Mouse (Mus musculus) left cerebral cortex, adult 2 months (tissue): ENCODE data around the gene Ap5z1. TPM values are rescaled to one million over a fixed set of nuclear protein-coding genes. Genes with fewer than 3 reads are reported as not detected.
A peak's percentile ranks its signal among the peaks of the same experiment; 100 is the strongest.

ENCODE experiments used
- DNase-seq, 2 experiments: peaks; one replicate each; pipeline ENCODE4 v3.0.0; 2021 to 2022; ENCODE audit warnings: low spot score in 2 of 2, mixed read lengths in 1 of 2; ENCODE audit errors: extremely low spot score in 1 of 2
- H3K27ac ChIP-seq: fragments of 200-600 bp; 2 replicates; pipeline ENCODE4 v1.8.1; 2022
- H3K4me3 ChIP-seq: fragments of 200-600 bp; 2 replicates; pipeline ENCODE4 v1.8.1; 2022
- CTCF ChIP-seq: fragments of 200-600 bp; IDR thresholded peaks from 2 replicates; pipeline ENCODE4 v1.8.1; 2022; ENCODE audit warnings: antibody characterized with exemption, mild to moderate bottlenecking, moderate library complexity
- intact Hi-C: fragments of 180-260 bp; cut with DNase I; formaldehyde crosslinking; loops from one replicate; pipeline ENCODE4 v1.15.1; 2025
- total RNA-seq, 2 experiments: library from RNA; stranded (reverse); gene quantifications; 2 replicates each; pipeline ENCODE4 v1.2.3; 2021

Gene Ap5z1
- total RNA-seq, 2 experiments from 2014 or later, result 22.2 to 22.6 TPM

DNA sequence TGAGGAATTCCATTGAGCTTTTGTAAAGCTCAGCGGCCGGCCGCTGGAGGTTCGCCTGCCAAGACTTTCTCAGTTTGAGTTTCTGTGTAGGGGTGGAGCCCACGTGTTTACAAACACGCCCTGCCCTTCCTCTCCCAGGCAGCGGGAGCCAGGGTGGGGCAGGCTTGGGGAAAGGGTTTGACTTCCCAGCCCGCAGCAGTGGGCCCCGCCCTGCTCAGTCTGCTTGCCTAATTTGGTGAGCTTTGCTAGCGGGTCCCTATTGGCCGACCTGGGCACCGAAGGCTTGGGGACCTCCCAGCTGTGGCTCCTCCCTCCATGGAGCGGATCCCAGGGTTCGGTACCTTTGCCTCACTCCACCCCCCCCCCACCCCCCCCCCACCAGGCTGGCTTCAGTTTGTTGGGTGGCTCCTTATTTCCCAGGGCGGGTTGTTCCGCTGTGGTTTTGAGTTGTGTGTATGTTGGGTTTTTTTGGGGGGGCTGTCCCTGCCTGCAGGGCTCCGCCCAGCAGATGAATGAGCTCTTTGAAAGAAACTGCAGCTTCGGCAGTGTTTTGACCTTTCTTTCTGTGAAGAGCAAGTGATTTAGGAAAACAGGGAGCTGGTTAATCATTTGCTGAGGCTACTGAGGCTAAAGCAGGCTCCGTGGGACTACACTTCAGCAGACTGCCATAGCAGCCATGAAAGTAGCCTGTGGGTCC, 23.1 kb upstream of the Ap5z1 start:
- H3K4me3 ChIP-seq, result peak overlapping the region; percentile 26
- peak in 1 of 2 experiments; percentile 67 for DNase-seq
- H3K27ac ChIP-seq, result peak overlapping the region; percentile 79
- intact Hi-C loops, result loop anchor here (2.0 kb wide), 1 partner anchor 74 kb away; no protein-coding TSS in a partner anchor
- TF ChIP-seq CTCF, result no peak; the same call in 1 of the 2 replicates

GRCm38 (mm10) chr5:142441332-142442044, 22.3 kb upstream of the Ap5z1 start:
- TF ChIP-seq CTCF, result no peak
- H3K27ac ChIP-seq, result peak overlapping the region; percentile 66; the same call in 1 of the 2 replicates
- intact Hi-C loops, result loop anchor here (2.0 kb wide), 1 partner anchor 75 kb away; no protein-coding TSS in a partner anchor
- DNase-seq, result no peak
- no peak overlapping the region; the same call in 1 of the 2 replicates for H3K4me3 ChIP-seq

DNA sequence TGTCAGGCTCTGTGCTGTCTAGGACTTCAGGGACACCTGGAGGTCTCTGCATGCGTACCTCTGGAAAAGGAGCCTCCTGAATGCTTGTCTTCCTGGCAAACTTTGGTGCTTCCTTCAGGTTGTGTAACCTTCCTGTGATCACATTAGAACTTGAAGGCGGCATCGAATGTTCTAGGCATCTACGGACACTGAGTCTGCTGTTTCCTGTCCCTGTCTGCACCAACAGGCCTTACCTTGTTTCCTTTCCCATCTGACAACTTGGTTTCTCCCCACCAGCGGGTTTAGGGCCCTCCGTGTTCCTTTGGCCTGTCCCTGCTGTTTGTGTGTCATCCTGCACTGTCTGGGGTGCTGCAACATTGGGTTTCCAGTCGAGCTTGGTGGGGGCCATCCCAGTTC, 21.7 kb upstream of the Ap5z1 start:
- Histone ChIP-seq H3K27ac (0 out of 2 replicates have a peak overlapping the region, but pooled peaks have one; percentile 11), H3K4me3 (no peak overlapping the region)
- no peak for TF ChIP-seq CTCF
- intact Hi-C loops, result no loop called here
- no peak for DNase-seq

- Histone ChIP-seq H3K27ac (no peak overlapping the region), H3K4me3 (no peak overlapping the region)
- no peak for DNase-seq
- intact Hi-C loops, result no loop called here
- TF ChIP-seq CTCF, result no peak
Observed at GRCm38 (mm10) chr5:142443514-142443913, 20.2 kb upstream of the Ap5z1 start.

DNA sequence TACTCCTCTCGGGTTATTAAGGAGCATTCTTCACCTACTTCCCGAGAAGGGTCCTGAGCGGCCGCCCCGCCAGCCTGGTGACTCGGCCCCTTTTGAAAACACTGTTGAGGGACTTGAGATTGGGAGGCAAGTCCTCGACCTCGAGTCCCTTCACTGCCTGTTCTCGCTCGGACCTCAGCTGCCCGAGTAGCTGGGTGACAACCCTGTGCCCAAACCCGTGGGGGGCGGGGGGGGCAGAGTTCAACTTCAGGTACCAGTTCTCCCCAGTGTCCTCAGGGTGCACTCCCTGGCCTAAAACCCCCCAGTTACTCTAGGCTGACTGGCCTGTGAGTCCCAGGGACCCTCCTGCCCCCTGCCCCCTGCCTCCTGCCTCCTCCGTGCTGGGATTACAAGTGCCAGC, 19.8 kb upstream of the Ap5z1 start:
- intact Hi-C loops, result no loop called here
- H3K4me3 ChIP-seq, result no peak overlapping the region
- no peak for DNase-seq
- TF ChIP-seq CTCF, result no peak
- no peak overlapping the region for H3K27ac ChIP-seq

GRCm38 (mm10) chr5:142444791-142445531, 18.8 kb upstream of the Ap5z1 start:
- H3K27ac ChIP-seq, result no peak overlapping the region
- DNase-seq, result no peak
- no peak for TF ChIP-seq CTCF
- no peak overlapping the region for H3K4me3 ChIP-seq
- intact Hi-C loops, result loop anchor here (5.0 kb wide), 1 partner anchor 1598 kb away; no protein-coding TSS in a partner anchor

DNA sequence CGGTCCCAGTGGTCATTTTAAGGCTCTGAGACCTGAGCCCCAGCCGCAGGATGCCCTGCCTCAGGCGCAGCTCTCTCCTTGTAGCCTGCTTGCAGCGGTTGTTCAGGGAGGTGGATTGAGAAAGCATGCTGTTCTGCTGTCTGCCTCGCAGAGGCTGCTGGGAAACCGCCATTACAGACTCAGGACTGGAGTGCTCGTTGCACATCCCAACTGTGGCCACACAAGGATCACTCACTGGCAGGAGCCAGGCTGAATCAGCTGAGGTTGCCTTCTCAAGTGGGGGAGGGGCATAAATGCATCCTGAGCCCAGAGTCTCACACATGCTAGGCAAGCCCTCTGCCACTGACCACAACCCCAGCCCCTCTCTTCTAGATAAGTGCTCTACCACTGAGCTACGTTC, 18.0 kb upstream of the Ap5z1 start:
- no peak for DNase-seq
- no peak overlapping the region for H3K27ac ChIP-seq
- no peak for TF ChIP-seq CTCF
- intact Hi-C loops, result loop anchor here (5.0 kb wide), 1 partner anchor 1598 kb away; no protein-coding TSS in a partner anchor
- H3K4me3 ChIP-seq, result no peak overlapping the region

DNA sequence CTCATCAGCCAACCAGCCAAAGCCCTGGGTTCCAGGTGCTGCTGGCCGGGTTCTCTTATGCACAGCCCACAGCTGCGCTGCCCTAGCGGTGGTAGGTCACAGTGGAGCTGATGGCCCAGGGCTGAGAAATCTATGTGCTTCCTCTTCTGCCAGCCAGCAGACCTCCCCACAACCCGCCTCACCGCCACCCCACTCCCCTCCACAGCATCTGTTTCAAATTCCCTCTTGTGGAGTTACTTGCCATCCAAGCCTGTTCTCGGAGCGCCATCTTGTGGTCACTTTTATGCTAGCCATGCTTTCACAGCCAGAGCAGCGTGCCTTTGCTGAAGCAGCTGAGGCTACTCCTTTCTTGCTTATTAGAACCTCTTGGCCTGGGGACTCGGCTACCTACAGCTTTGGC, 15.7 kb upstream of the Ap5z1 start:
- peak; percentile 84 to 91 for DNase-seq
- H3K4me3 ChIP-seq, result no peak overlapping the region
- peak; percentile 94 for TF ChIP-seq CTCF
- no peak overlapping the region for H3K27ac ChIP-seq
- intact Hi-C loops, result loop anchor here (1.0 to 5.0 kb wide), 4 partner anchors 47 to 1601 kb away; partner anchors contain the start of gene Foxk1

DNA sequence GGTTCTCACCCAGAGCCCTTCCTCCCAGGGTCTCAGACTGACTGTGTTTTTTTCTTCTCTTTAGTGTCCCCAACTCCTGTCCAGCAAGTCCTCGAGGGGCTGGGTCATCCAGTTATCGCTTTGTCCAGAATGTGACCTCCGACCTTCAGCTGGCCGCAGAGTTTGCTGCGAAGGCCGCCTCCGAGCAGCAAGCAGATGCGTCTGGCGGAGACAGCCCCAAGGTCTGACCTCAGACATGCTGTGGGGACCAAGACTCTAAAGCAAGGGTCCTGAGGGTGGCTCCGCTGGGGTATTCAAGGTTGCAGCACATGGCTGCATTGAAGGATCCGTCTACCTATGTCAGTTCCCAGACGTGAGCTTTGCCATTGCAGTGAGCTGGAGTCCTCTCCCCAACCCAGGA, 15.1 kb upstream of the Ap5z1 start:
- H3K4me3 ChIP-seq, result no peak overlapping the region
- H3K27ac ChIP-seq, result no peak overlapping the region
- DNase-seq, result no peak
- intact Hi-C loops, result loop anchor here (1.0 to 5.0 kb wide), 4 partner anchors 48 to 1601 kb away; partner anchors contain the start of gene Foxk1
- TF ChIP-seq CTCF, result no peak

DNA sequence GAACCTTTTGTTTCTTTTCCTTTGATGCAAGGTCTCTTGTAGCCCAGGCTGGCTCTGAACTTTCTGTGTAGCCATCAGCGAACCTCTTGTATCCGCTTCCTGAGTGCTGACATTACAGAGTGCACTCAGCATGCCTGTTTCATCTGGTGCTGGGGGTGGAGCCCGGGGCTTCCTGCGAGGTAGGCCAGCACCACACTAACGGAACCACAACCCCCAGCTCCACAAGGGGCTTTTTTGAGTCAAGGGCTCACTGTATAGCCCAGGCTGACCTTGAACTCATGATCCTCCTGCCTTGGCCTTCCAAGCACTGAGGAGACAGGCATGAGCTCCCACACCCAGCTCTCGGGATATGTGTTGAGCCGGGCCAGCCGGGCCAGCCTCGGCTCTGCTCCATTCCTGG, 12.9 kb upstream of the Ap5z1 start:
- Histone ChIP-seq H3K27ac (no peak overlapping the region), H3K4me3 (no peak overlapping the region)
- no peak for TF ChIP-seq CTCF
- DNase-seq, result no peak
- intact Hi-C loops, result no loop called here

GRCm38 (mm10) chr5:142451759-142452158, 12.0 kb upstream of the Ap5z1 start:
- no peak for DNase-seq
- no peak overlapping the region for H3K4me3 ChIP-seq
- no peak for TF ChIP-seq CTCF
- no peak overlapping the region for H3K27ac ChIP-seq
- intact Hi-C loops, result no loop called here

DNA sequence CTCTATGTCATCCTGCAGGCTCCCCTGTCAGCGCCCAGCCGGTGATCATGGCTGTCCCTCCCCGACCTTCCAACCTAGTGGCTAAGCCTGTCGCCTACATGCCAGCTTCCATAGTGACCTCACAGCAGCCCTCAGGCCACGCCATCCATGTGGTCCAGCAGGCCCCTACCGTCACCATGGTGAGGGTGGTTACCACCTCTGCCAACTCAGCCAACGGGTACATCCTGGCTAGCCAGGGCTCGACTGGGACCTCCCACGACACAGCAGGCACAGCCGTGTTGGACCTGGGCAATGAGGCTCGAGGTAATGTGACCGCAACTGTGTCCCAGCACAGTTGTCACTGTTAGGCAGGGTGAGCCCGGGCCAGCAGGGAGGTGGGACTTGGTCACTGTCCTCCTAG, 10.0 kb upstream of the Ap5z1 start:
- no peak for DNase-seq
- H3K4me3 ChIP-seq, result no peak overlapping the region
- no peak for TF ChIP-seq CTCF
- H3K27ac ChIP-seq, result no peak overlapping the region
- intact Hi-C loops, result no loop called here
